Mouse (Mus musculus): ENCODE measurements at regions not wholly inside any gene's neighbourhood (a gene's known extent, or its start where the extent isn't known, plus 50 kb on each side); places are given as distances from the start of the nearest gene placed in this dataset.
A peak's percentile ranks its signal among the peaks of the same experiment; 100 is the strongest.

- no peak for DNase-seq (ENCODE audit: low read depth)
Observed at GRCm38 (mm10) chr4:9033106-9033642, 794.3 kb upstream of the Car8 start.

- DNase-seq (ENCODE audit: low read depth), result no peak
Observed at GRCm38 (mm10) chr4:9031634-9032033, 792.8 kb upstream of the Car8 start.

- no peak for DNase-seq (ENCODE audit: low read depth)
Observed at GRCm38 (mm10) chr4:9028946-9029345, 790.1 kb upstream of the Car8 start.

GRCm38 (mm10) chr4:9028475-9028874, 789.6 kb upstream of the Car8 start:
- peak; percentile 64 for DNase-seq (ENCODE audit: low read depth)

GRCm38 (mm10) chr4:9027798-9028404, 789.1 kb upstream of the Car8 start:
- peak; percentile 88 for DNase-seq (ENCODE audit: low read depth)

- no peak for DNase-seq (ENCODE audit: low read depth)
Observed at GRCm38 (mm10) chr4:9027383-9027782, 788.5 kb upstream of the Car8 start.

- DNase-seq (ENCODE audit: low read depth), result no peak
Observed at GRCm38 (mm10) chr4:9026841-9027240, 788.0 kb upstream of the Car8 start.

- DNase-seq (ENCODE audit: low read depth), result no peak
Observed at GRCm38 (mm10) chr4:9025821-9026470, 787.1 kb upstream of the Car8 start.

- DNase-seq (ENCODE audit: low read depth), result no peak
Observed at GRCm38 (mm10) chr4:9024216-9024925, 785.5 kb upstream of the Car8 start.

- DNase-seq (ENCODE audit: low read depth), result no peak
Observed at GRCm38 (mm10) chr4:9019241-9020110, 780.6 kb upstream of the Car8 start.

- no peak for DNase-seq (ENCODE audit: low read depth)
Observed at GRCm38 (mm10) chr4:9018236-9018635, 779.4 kb upstream of the Car8 start.

GRCm38 (mm10) chr4:9016504-9017040, 777.7 kb upstream of the Car8 start:
- DNase-seq (ENCODE audit: low read depth), result no peak

- peak; percentile 43 for DNase-seq (ENCODE audit: low read depth)
Observed at GRCm38 (mm10) chr4:9015528-9016503, 777.0 kb upstream of the Car8 start.

GRCm38 (mm10) chr4:9014986-9015385, 776.1 kb upstream of the Car8 start:
- no peak for DNase-seq (ENCODE audit: low read depth)

GRCm38 (mm10) chr4:9012787-9013186, 773.9 kb upstream of the Car8 start:
- no peak for DNase-seq (ENCODE audit: low read depth)

GRCm38 (mm10) chr4:9011952-9012351, 773.1 kb upstream of the Car8 start:
- DNase-seq (ENCODE audit: low read depth), result no peak

- DNase-seq (ENCODE audit: low read depth), result no peak
Observed at GRCm38 (mm10) chr4:9011129-9011518, 772.3 kb upstream of the Car8 start.

- DNase-seq (ENCODE audit: low read depth), result no peak
Observed at GRCm38 (mm10) chr4:9010381-9011128, 771.7 kb upstream of the Car8 start.

- peak; percentile 66 for DNase-seq (ENCODE audit: low read depth)
Observed at GRCm38 (mm10) chr4:9009656-9010055, 770.8 kb upstream of the Car8 start.
